Mouse (Mus musculus): ENCODE results near the gene Ctnna2. TPM values are rescaled to one million over a fixed set of nuclear protein-coding genes. Genes with fewer than 3 reads are reported as not detected.

Ctnna2 gene
- polyA plus RNA-seq, 1 experiment, result not detected

- TF ChIP-seq GATA1 (IDR thresholded peaks at IDR 0.05; ENCODE audit: low read length), result no peak
- no peak for TF ChIP-seq TAL1 (IDR thresholded peaks at IDR 0.05; ENCODE audit: low read length)
- no peaks in the 10 kb centered on the region for H3K27me3 ChIP-seq (ENCODE audit: control insufficient read depth)
- H3K36me3 ChIP-seq (ENCODE audit: control insufficient read depth), result no peaks in the 10 kb centered on the region
- no peaks in the 10 kb centered on the region; the same call in 1 of the 2 replicates for H3K9me3 ChIP-seq (ENCODE audit: control insufficient read depth, low read length)
- no peak overlapping the region for H3K4me3 ChIP-seq (replicated peaks)
- no peaks in the 10 kb centered on the region for H3K4me1 ChIP-seq (ENCODE audit: control insufficient read depth)
Observed at GRCm38 (mm10) chr6:77838653-77839052, 140.8 kb downstream of the Ctnna2 start.

- Histone ChIP-seq H3K9me3 (ENCODE audit: control insufficient read depth, low read length) (no peaks in the 10 kb centered on the region; the same call in 1 of the 2 replicates), H3K36me3 (ENCODE audit: control insufficient read depth) (no peaks in the 10 kb centered on the region), H3K4me1 (ENCODE audit: control insufficient read depth) (no peaks in the 10 kb centered on the region), H3K4me3 (replicated peaks) (no peak overlapping the region), H3K27me3 (ENCODE audit: control insufficient read depth) (no peaks in the 10 kb centered on the region)
- TF ChIP-seq TAL1 (IDR thresholded peaks at IDR 0.05; ENCODE audit: low read length) (no peak), GATA1 (IDR thresholded peaks at IDR 0.05; ENCODE audit: low read length) (no peak)
Observed at GRCm38 (mm10) chr6:77837543-77837942, 142.0 kb downstream of the Ctnna2 start.

GRCm38 (mm10) chr6:77834680-77835079, 144.8 kb downstream of the Ctnna2 start:
- Histone ChIP-seq H3K27me3 (ENCODE audit: control insufficient read depth) (no peaks in the 10 kb centered on the region), H3K9me3 (ENCODE audit: control insufficient read depth, low read length) (no peaks in the 10 kb centered on the region; the same call in 1 of the 2 replicates), H3K36me3 (ENCODE audit: control insufficient read depth) (no peaks in the 10 kb centered on the region), H3K4me1 (ENCODE audit: control insufficient read depth) (no peaks in the 10 kb centered on the region), H3K4me3 (replicated peaks) (no peak overlapping the region)
- TF ChIP-seq GATA1 (IDR thresholded peaks at IDR 0.05; ENCODE audit: low read length) (no peak), TAL1 (IDR thresholded peaks at IDR 0.05; ENCODE audit: low read length) (no peak)

GRCm38 (mm10) chr6:77827526-77827925, 152.0 kb downstream of the Ctnna2 start:
- Histone ChIP-seq H3K4me3 (replicated peaks) (no peak overlapping the region), H3K9me3 (ENCODE audit: control insufficient read depth, low read length) (no peaks in the 10 kb centered on the region; the same call in 1 of the 2 replicates), H3K4me1 (ENCODE audit: control insufficient read depth) (no peaks in the 10 kb centered on the region), H3K27me3 (ENCODE audit: control insufficient read depth) (no peaks in the 10 kb centered on the region), H3K36me3 (ENCODE audit: control insufficient read depth) (no peaks in the 10 kb centered on the region)
- TF ChIP-seq GATA1 (IDR thresholded peaks at IDR 0.05; ENCODE audit: low read length) (no peak), TAL1 (IDR thresholded peaks at IDR 0.05; ENCODE audit: low read length) (no peak)

GRCm38 (mm10) chr6:77817116-77817515, 162.4 kb downstream of the Ctnna2 start:
- no peaks in the 10 kb centered on the region for H3K27me3 ChIP-seq (ENCODE audit: control insufficient read depth)
- TF ChIP-seq GATA1 (IDR thresholded peaks at IDR 0.05; ENCODE audit: low read length) (no peak), TAL1 (IDR thresholded peaks at IDR 0.05; ENCODE audit: low read length) (no peak)
- no peaks in the 10 kb centered on the region for H3K36me3 ChIP-seq (ENCODE audit: control insufficient read depth)
- H3K4me3 ChIP-seq (replicated peaks), result no peak overlapping the region
- no peaks in the 10 kb centered on the region for H3K4me1 ChIP-seq (ENCODE audit: control insufficient read depth)
- no peaks in the 10 kb centered on the region for H3K9me3 ChIP-seq (ENCODE audit: control insufficient read depth, low read length)

- Histone ChIP-seq H3K4me3 (replicated peaks) (no peak overlapping the region), H3K27me3 (ENCODE audit: control insufficient read depth) (no peaks in the 10 kb centered on the region), H3K4me1 (ENCODE audit: control insufficient read depth) (no peaks in the 10 kb centered on the region), H3K36me3 (ENCODE audit: control insufficient read depth) (no peaks in the 10 kb centered on the region), H3K9me3 (ENCODE audit: control insufficient read depth, low read length) (0 out of 2 replicates have a peak, but pooled peaks cover 2% of the 10 kb centered on the region)
- TF ChIP-seq GATA1 (IDR thresholded peaks at IDR 0.05; ENCODE audit: low read length) (no peak), TAL1 (IDR thresholded peaks at IDR 0.05; ENCODE audit: low read length) (no peak)
Observed at GRCm38 (mm10) chr6:77811041-77811440, 168.5 kb downstream of the Ctnna2 start.

GRCm38 (mm10) chr6:77802604-77803003, 176.9 kb downstream of the Ctnna2 start:
- Histone ChIP-seq H3K27me3 (ENCODE audit: control insufficient read depth) (no peaks in the 10 kb centered on the region), H3K9me3 (ENCODE audit: control insufficient read depth, low read length) (no peaks in the 10 kb centered on the region), H3K36me3 (ENCODE audit: control insufficient read depth) (no peaks in the 10 kb centered on the region), H3K4me3 (replicated peaks) (no peak overlapping the region), H3K4me1 (ENCODE audit: control insufficient read depth) (no peaks in the 10 kb centered on the region)
- TF ChIP-seq GATA1 (IDR thresholded peaks at IDR 0.05; ENCODE audit: low read length) (no peak), TAL1 (IDR thresholded peaks at IDR 0.05; ENCODE audit: low read length) (no peak)

GRCm38 (mm10) chr6:77783342-77783741, 196.2 kb downstream of the Ctnna2 start:
- Histone ChIP-seq H3K27me3 (ENCODE audit: control insufficient read depth) (no peaks in the 10 kb centered on the region), H3K4me1 (ENCODE audit: control insufficient read depth) (no peaks in the 10 kb centered on the region), H3K4me3 (replicated peaks) (no peak overlapping the region), H3K9me3 (ENCODE audit: control insufficient read depth, low read length) (no peaks in the 10 kb centered on the region), H3K36me3 (ENCODE audit: control insufficient read depth) (no peaks in the 10 kb centered on the region)
- TF ChIP-seq TAL1 (IDR thresholded peaks at IDR 0.05; ENCODE audit: low read length) (no peak), GATA1 (IDR thresholded peaks at IDR 0.05; ENCODE audit: low read length) (no peak)

- TF ChIP-seq TAL1 (IDR thresholded peaks at IDR 0.05; ENCODE audit: low read length) (no peak), GATA1 (IDR thresholded peaks at IDR 0.05; ENCODE audit: low read length) (no peak)
Observed at GRCm38 (mm10) chr6:77768357-77769103, 211.0 kb downstream of the Ctnna2 start.

More at GRCm38 (mm10) chr6:77768357-77769103, 211.0 kb downstream of the Ctnna2 start:
- Histone ChIP-seq H3K9me3 (ENCODE audit: control insufficient read depth, low read length) (peaks cover 2% of the 10 kb centered on the region; the same call in 1 of the 2 replicates), H3K27me3 (ENCODE audit: control insufficient read depth) (no peaks in the 10 kb centered on the region), H3K4me1 (ENCODE audit: control insufficient read depth) (no peaks in the 10 kb centered on the region), H3K4me3 (replicated peaks) (no peak overlapping the region), H3K36me3 (ENCODE audit: control insufficient read depth) (no peaks in the 10 kb centered on the region)

Data from erythroblast, embryonic 14.5 days (primary cell).